In genomic region chr16:31992039-31992438, GRCm38 (mm10) we compare ENCODE assay signal across 18 mouse cellular contexts. TPM values are rescaled to one million over a fixed set of nuclear protein-coding genes. Genes with fewer than 3 reads are reported as not detected.
DNase-seq lines count a peak whose midpoint lies in the region; ATAC-seq and TF ChIP-seq lines count a peak whose summit lies in the region.
"Had no signal": no experiment of that assay in that cellular context is flagged by ENCODE, and none has a peak within 500 bp of the region (broad histone marks: within the 10 kb centered on the region; RNA-seq: fewer than 3 reads in every experiment).

No protein-coding gene starts in this region.

- DNase-seq in CD4-positive, CD25-positive, alpha-beta regulatory T cell, adult 2 months (ENCODE audit: low read depth, low spot score), result peak; percentile 48
- DNase-seq in liver, adult 2 months (ENCODE audit: extremely low read depth, low read depth, low spot score), result no peak
- no peak for DNase-seq in midbrain, embryonic 10.5 days (ENCODE audit: low spot score)
- DNase-seq: adrenal gland, postnatal 25 days; cerebellum, adult 11 months; heart, postnatal 4 days; kidney, postnatal 14 days; lung, postnatal 36 days had no signal

- TF ChIP-seq CTCF in liver, adult 2 months (IDR thresholded peaks at IDR 0.05; ENCODE audit: low read depth, low read length), result peak; percentile 44; the same call in 1 of the 2 replicates
- TF ChIP-seq CTCF in ES-Bruce4 (IDR thresholded peaks at IDR 0.05; ENCODE audit: low read depth, low read length), result peak; percentile 67
- TF ChIP-seq CTCF in embryonic fibroblast, embryonic 13.5 days (IDR thresholded peaks at IDR 0.05; ENCODE audit: borderline replicate concordance, insufficient read depth, low read length), result 0 out of 2 replicates have a peak, but pooled peaks have one; percentile 7

- TF ChIP-seq POLR2A in liver, adult 2 months (IDR thresholded peaks at IDR 0.05; ENCODE audit: extremely low read depth, insufficient read depth, low read length), result no peak
- TF ChIP-seq POLR2A in ES-Bruce4 (IDR thresholded peaks at IDR 0.05; ENCODE audit: insufficient read depth, low read length), result no peak
- no peak for TF ChIP-seq POLR2A in embryonic fibroblast, embryonic 13.5 days (IDR thresholded peaks at IDR 0.05; ENCODE audit: low read depth, low read length)

- H3K4me2 ChIP-seq in liver, embryonic 12.5 days, result no peak overlapping the region
- H3K4me2 ChIP-seq: forebrain, embryonic 15.5 days; limb, embryonic 12.5 days; midbrain, embryonic 13.5 days; neural tube, embryonic 12.5 days had no signal

- H3K79me2 ChIP-seq in liver, adult 2 months (ENCODE audit: control insufficient read depth, insufficient read depth, low read length), result peaks cover 4% of the 10 kb centered on the region; the same call in 1 of the 2 replicates

- H3K4me1 ChIP-seq in liver, adult 2 months (ENCODE audit: control insufficient read depth, insufficient read depth, low read length), result peaks cover 20% of the 10 kb centered on the region
- H3K4me1 ChIP-seq in liver, embryonic 12.5 days, result peaks cover 7% of the 10 kb centered on the region; the same call in 1 of the 2 replicates
- H3K4me1 ChIP-seq in ES-Bruce4 (ENCODE audit: control insufficient read depth, insufficient read depth, low read length), result no peaks in the 10 kb centered on the region
- H3K4me1 ChIP-seq in embryonic fibroblast, embryonic 13.5 days (ENCODE audit: control insufficient read depth, insufficient read depth, low read length), result no peaks in the 10 kb centered on the region
- no peaks in the 10 kb centered on the region for H3K4me1 ChIP-seq in midbrain, embryonic 10.5 days
- H3K4me1 ChIP-seq: forebrain, embryonic 15.5 days; heart, embryonic 10.5 days; limb, embryonic 12.5 days; midbrain, embryonic 13.5 days; neural tube, embryonic 12.5 days had no signal

- H3K36me3 ChIP-seq in liver, adult 2 months (ENCODE audit: control insufficient read depth, insufficient read depth, low read length), result peaks cover 11% of the 10 kb centered on the region
- peaks cover 62% of the 10 kb centered on the region for H3K36me3 ChIP-seq in liver, embryonic 12.5 days
- H3K36me3 ChIP-seq in ES-Bruce4 (ENCODE audit: control insufficient read depth, insufficient read depth, low read length, poor library complexity, severe bottlenecking), result peaks cover 10% of the 10 kb centered on the region
- peaks cover 69% of the 10 kb centered on the region for H3K36me3 ChIP-seq in midbrain, embryonic 10.5 days

- H3K27me3 ChIP-seq in liver, adult 2 months (ENCODE audit: control insufficient read depth, insufficient read depth, low read length), result no peaks in the 10 kb centered on the region
- H3K27me3 ChIP-seq in liver, embryonic 12.5 days (replicated peaks), result no peaks in the 10 kb centered on the region
- no peaks in the 10 kb centered on the region for H3K27me3 ChIP-seq in ES-Bruce4 (ENCODE audit: control insufficient read depth, insufficient read depth, low read length, poor library complexity, severe bottlenecking)
- H3K27me3 ChIP-seq in midbrain, embryonic 10.5 days (ENCODE audit: low read depth, poor library complexity, severe bottlenecking), result no peaks in the 10 kb centered on the region
- H3K27me3 ChIP-seq: forebrain, embryonic 15.5 days; limb, embryonic 12.5 days; midbrain, embryonic 13.5 days; neural tube, embryonic 12.5 days had no signal

- ATAC-seq in CD4-positive, CD25-positive, alpha-beta regulatory T cell, adult 4 months, result no peak
- no peak for ATAC-seq in liver, embryonic 12.5 days
- no peak for ATAC-seq in cerebellum, adult (ENCODE audit: insufficient number of reproducible peaks, low FRiP score, low TSS enrichment)
- ATAC-seq: forebrain, embryonic 15.5 days; midbrain, embryonic 13.5 days had no signal

- no peak overlapping the region for H3K9ac ChIP-seq in liver, adult 2 months (ENCODE audit: low read depth, low read length)
- no peak overlapping the region for H3K9ac ChIP-seq in liver, embryonic 12.5 days
- H3K9ac ChIP-seq in ES-Bruce4 (ENCODE audit: low read depth, poor library complexity, severe bottlenecking), result no peak overlapping the region
- H3K9ac ChIP-seq: forebrain, embryonic 15.5 days; limb, embryonic 12.5 days; midbrain, embryonic 13.5 days; neural tube, embryonic 12.5 days had no signal

- no peak overlapping the region for H3K27ac ChIP-seq in liver, adult 2 months (replicated peaks; ENCODE audit: insufficient read depth, low read depth, low read length)
- no peak overlapping the region for H3K27ac ChIP-seq in liver, embryonic 12.5 days
- H3K27ac ChIP-seq in ES-Bruce4 (ENCODE audit: insufficient read depth, low read length), result no peak overlapping the region
- no peak overlapping the region for H3K27ac ChIP-seq in embryonic fibroblast, embryonic 13.5 days (ENCODE audit: insufficient read depth, low read length)
- H3K27ac ChIP-seq in midbrain, embryonic 10.5 days (replicated peaks), result no peak overlapping the region
- H3K27ac ChIP-seq: forebrain, embryonic 15.5 days; heart, embryonic 10.5 days; limb, embryonic 12.5 days; midbrain, embryonic 13.5 days; neural tube, embryonic 12.5 days had no signal

- 80% methylated on average over 1 of the region's 1 CpGs for WGBS in liver, adult 2 months
- WGBS in liver, embryonic 12.5 days (ENCODE audit: insufficient replicate concordance), result 33% methylated on average over 1 of the region's 1 CpGs
- 47% methylated on average over 1 of the region's 1 CpGs for WGBS in midbrain, embryonic 10.5 days

- no peaks in the 10 kb centered on the region for H3K9me3 ChIP-seq in liver, embryonic 12.5 days (replicated peaks)
- H3K9me3 ChIP-seq in ES-Bruce4 (replicated peaks; ENCODE audit: control insufficient read depth, insufficient read depth, low read length, poor library complexity, severe bottlenecking), result no peaks in the 10 kb centered on the region
- no peaks in the 10 kb centered on the region for H3K9me3 ChIP-seq in midbrain, embryonic 10.5 days (replicated peaks)
- H3K9me3 ChIP-seq: forebrain, embryonic 15.5 days; heart, embryonic 10.5 days; limb, embryonic 12.5 days; midbrain, embryonic 13.5 days; neural tube, embryonic 12.5 days had no signal

- TF ChIP-seq EP300 in ES-Bruce4 (IDR thresholded peaks at IDR 0.05; ENCODE audit: insufficient read depth, low read depth, low read length), result no peak

- no peak overlapping the region for H3K4me3 ChIP-seq in liver, adult 2 months (ENCODE audit: insufficient read depth, low read depth, low read length)
- no peak overlapping the region for H3K4me3 ChIP-seq in liver, embryonic 12.5 days
- no peak overlapping the region for H3K4me3 ChIP-seq in ES-Bruce4 (ENCODE audit: low read depth, low read length)
- no peak overlapping the region for H3K4me3 ChIP-seq in embryonic fibroblast, embryonic 13.5 days (ENCODE audit: insufficient read depth, low read length)
- H3K4me3 ChIP-seq in midbrain, embryonic 10.5 days, result no peak overlapping the region
- H3K4me3 ChIP-seq: forebrain, embryonic 15.5 days; heart, embryonic 10.5 days; limb, embryonic 12.5 days; midbrain, embryonic 13.5 days; neural tube, embryonic 12.5 days had no signal

RNA-seq across cellular contexts. Expression of gene Senp5, which starts 11.0 kb away (rescaled TPM):
- polyA plus RNA-seq in CD4-positive, CD25-positive, alpha-beta regulatory T cell, adult 4 months (2017; shearing (Covaris generic)), result 10 to 100 TPM in 1 of 2 experiments, 1 to 10 TPM in 1; 8.3 to 13.3 TPM
- total RNA-seq in liver, adult 2 months (2014; rRNA removed), result 10.8 and 12.8 TPM in 2 replicates
- polyA plus RNA-seq in liver, adult 2 months (2012; rRNA removed), result 3.6 and 3.7 TPM in 2 replicates
- polyA plus RNA-seq in liver, embryonic 12.5 days (2016; fragmentation: Nextera tagmentation; extraction: Ambion mirVana), result 12.2 and 12.7 TPM in 2 replicates
- polyA plus RNA-seq in ES-Bruce4 (2011; ENCODE audit: insufficient read depth, insufficient read length, low read depth, missing spikeins), result 23.5 and 25.6 TPM in 2 replicates
- polyA plus RNA-seq in embryonic fibroblast, embryonic 13.5 days (2011; ENCODE audit: insufficient read length, low read depth, missing spikeins), result 54.9 and 72.1 TPM in 2 replicates
- polyA plus RNA-seq in midbrain, embryonic 10.5 days (2016; fragmentation: Nextera tagmentation; extraction: Ambion mirVana), result 18.4 and 21.1 TPM in 2 replicates

RNA-seq across cellular contexts. Expression of gene Ncbp2, which starts 43.7 kb away (rescaled TPM):
- polyA plus RNA-seq in CD4-positive, CD25-positive, alpha-beta regulatory T cell, adult 4 months (2017; shearing (Covaris generic)), result 10 to 100 TPM; 35.0 to 38.4 TPM
- 8.4 and 10.5 TPM in 2 replicates for total RNA-seq in liver, adult 2 months (2014; rRNA removed)
- 6.9 and 8.4 TPM in 2 replicates for polyA plus RNA-seq in liver, adult 2 months (2012; rRNA removed)
- 57.0 and 57.2 TPM in 2 replicates for polyA plus RNA-seq in liver, embryonic 12.5 days (2016; fragmentation: Nextera tagmentation; extraction: Ambion mirVana)
- polyA plus RNA-seq in ES-Bruce4 (2011; ENCODE audit: insufficient read depth, insufficient read length, low read depth, missing spikeins), result 84.8 and 90.2 TPM in 2 replicates
- polyA plus RNA-seq in embryonic fibroblast, embryonic 13.5 days (2011; ENCODE audit: insufficient read length, low read depth, missing spikeins), result 73.8 and 91.5 TPM in 2 replicates
- 141 and 147 TPM in 2 replicates for polyA plus RNA-seq in midbrain, embryonic 10.5 days (2016; fragmentation: Nextera tagmentation; extraction: Ambion mirVana)

RNA-seq across cellular contexts. Expression of gene 0610012G03Rik, which starts 43.7 kb away (rescaled TPM):
- 1 to 10 TPM; 1.3 to 2.6 TPM for polyA plus RNA-seq in CD4-positive, CD25-positive, alpha-beta regulatory T cell, adult 4 months (2017; shearing (Covaris generic))
- total RNA-seq in liver, adult 2 months (2014; rRNA removed), result 25.3 and 34.6 TPM in 2 replicates
- 61.1 and 63.2 TPM in 2 replicates for polyA plus RNA-seq in liver, adult 2 months (2012; rRNA removed)
- 54.2 and 57.3 TPM in 2 replicates for polyA plus RNA-seq in liver, embryonic 12.5 days (2016; fragmentation: Nextera tagmentation; extraction: Ambion mirVana)
- 15.6 and 17.7 TPM in 2 replicates for polyA plus RNA-seq in ES-Bruce4 (2011; ENCODE audit: insufficient read depth, insufficient read length, low read depth, missing spikeins)
- 16.8 and 19.0 TPM in 2 replicates for polyA plus RNA-seq in embryonic fibroblast, embryonic 13.5 days (2011; ENCODE audit: insufficient read length, low read depth, missing spikeins)
- 92.8 TPM in 2 replicates for polyA plus RNA-seq in midbrain, embryonic 10.5 days (2016; fragmentation: Nextera tagmentation; extraction: Ambion mirVana)

RNA-seq across cellular contexts. Expression of gene Pigz, which starts 58.4 kb away (rescaled TPM):
- under 1 TPM; 0.65 to 0.67 TPM for polyA plus RNA-seq in CD4-positive, CD25-positive, alpha-beta regulatory T cell, adult 4 months (2017; shearing (Covaris generic))
- 0.18 and 0.47 TPM in 2 replicates for total RNA-seq in liver, adult 2 months (2014; rRNA removed)
- 0.15 and 0.33 TPM in 2 replicates for polyA plus RNA-seq in liver, adult 2 months (2012; rRNA removed)
- 0.59 and 0.68 TPM in 2 replicates for polyA plus RNA-seq in liver, embryonic 12.5 days (2016; fragmentation: Nextera tagmentation; extraction: Ambion mirVana)
- not detected in 2 replicates for polyA plus RNA-seq in ES-Bruce4 (2011; ENCODE audit: insufficient read depth, insufficient read length, low read depth, missing spikeins)
- polyA plus RNA-seq in embryonic fibroblast, embryonic 13.5 days (2011; ENCODE audit: insufficient read length, low read depth, missing spikeins), result not detected in 2 replicates
- 1.4 and 1.8 TPM in 2 replicates for polyA plus RNA-seq in midbrain, embryonic 10.5 days (2016; fragmentation: Nextera tagmentation; extraction: Ambion mirVana)
- total RNA-seq: adrenal gland, postnatal 25 days had no signal

Comparison
In these comparisons a context has a peak if more than half of its experiments do, and no peak if none do; other contexts are left out.
1. CTCF ChIP-seq: peak in every context shown above with its lines; median percentile 67 in ES-Bruce4; 44 in liver, adult 2 months; 7 in embryonic fibroblast, embryonic 13.5 days.